Mouse (Mus musculus) lung, embryonic 14.5 days (tissue): ENCODE measurements around the gene Cd34. TPM values are rescaled to one million over a fixed set of nuclear protein-coding genes. Genes with fewer than 3 reads are reported as not detected.

Source experiments
- ATAC-seq: fragments of 200-750 bp; cut with Nextera tagmentation; 2 replicates; pipeline ENCODE4 v1.8.0; 2017; ENCODE audit warnings: mild to moderate bottlenecking, moderate TSS enrichment, moderate library complexity; ENCODE audit not compliant: insufficient read depth
- DNase-seq: peaks from one replicate; pipeline ENCODE4 v3.0.0-alpha.2; 2015
- H3K27ac ChIP-seq: fragments of 300-500 bp; sonication (generic); 2 replicates; pipeline ENCODE4 v1.5.1; 2014; ENCODE audit warnings: low read depth, mild to moderate bottlenecking, moderate library complexity
- H3K27me3 ChIP-seq: fragments of 300-500 bp; sonication (generic); 2 replicates; pipeline ENCODE4 v1.6.1; 2014; ENCODE audit warnings: low read length, control low read depth; ENCODE audit not compliant: insufficient read depth
- H3K36me3 ChIP-seq: fragments of 300-500 bp; sonication (generic); 2 replicates; pipeline ENCODE4 v1.6.1; 2014; ENCODE audit warnings: control low read depth; ENCODE audit not compliant: insufficient read depth
- H3K4me1 ChIP-seq: fragments of 300-500 bp; sonication (generic); 2 replicates; pipeline ENCODE4 v1.6.1; 2014; ENCODE audit warnings: antibody characterized with exemption, control low read depth; ENCODE audit not compliant: insufficient read depth
- H3K4me2 ChIP-seq: fragments of 300-500 bp; sonication (generic); 2 replicates; pipeline ENCODE4 v1.6.1; 2014; ENCODE audit warnings: mild to moderate bottlenecking
- H3K4me3 ChIP-seq: fragments of 300-500 bp; sonication (generic); 2 replicates; pipeline ENCODE4 v1.5.1; 2014; ENCODE audit warnings: low read depth, low read length
- H3K9ac ChIP-seq: fragments of 300-500 bp; sonication (generic); 2 replicates; pipeline ENCODE4 v1.6.1; 2014
- H3K9me3 ChIP-seq: fragments of 300-500 bp; sonication (generic); 2 replicates; pipeline ENCODE4 v1.6.1; 2016; ENCODE audit warnings: low read depth, low read length, control low read depth
- CTCF ChIP-seq: IDR thresholded peaks from 2 replicates; pipeline ENCODE4 v1.5.1; 2016; ENCODE audit warnings: antibody characterized with exemption, low read depth
- WGBS: fragments of 180-500 bp; shearing (Covaris S2); extraction: QIAGEN DNeasy Blood & Tissue Kit; methylation state at CpG from one replicate; pipeline ENCODE4 v1.1.7; 2014; 5-methylcytosine and 5-hydroxymethylcytosine counted together
- polyA plus RNA-seq: library from polyadenylated mRNA; unstranded; fragments of >200 nt; fragmentation: Nextera tagmentation; extraction: Ambion mirVana; gene quantifications from 2 replicates; pipeline ENCODE4 v1.2.1, GENCODE M21; 2014

The Cd34 gene
- 164 and 165 TPM in 2 replicates for polyA plus RNA-seq

DNA sequence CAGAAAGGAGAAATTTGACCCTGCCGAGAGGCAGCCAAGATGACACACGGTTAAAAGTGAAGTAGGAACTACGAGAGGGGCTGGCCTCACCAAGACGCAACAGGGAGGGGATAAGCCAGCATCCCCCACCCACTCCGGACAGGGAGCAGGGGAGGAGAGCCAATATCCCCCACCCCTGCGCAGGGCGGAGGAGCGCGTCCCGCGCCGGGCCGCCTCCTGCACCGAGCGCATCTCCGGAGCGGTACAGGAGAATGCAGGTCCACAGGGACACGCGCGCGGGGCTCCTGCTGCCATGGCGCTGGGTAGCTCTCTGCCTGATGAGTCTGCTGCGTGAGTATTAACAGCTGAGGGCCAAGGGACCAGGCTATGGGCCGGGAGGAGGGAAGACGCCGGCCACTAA is at the start of gene Cd34:
Gene Cd34 (plus strand): TSS at position 105 of the 400 bp plus-strand sequence.
- Histone ChIP-seq H3K4me2 (peak within 1 kb of the TSS; percentile 81), H3K9ac (peak within 1 kb of the TSS; percentile 48), H3K27ac (peak within 1 kb of the TSS; percentile 49; the same call in 1 of the 2 replicates), H3K4me1 (no peaks in the 10 kb centered on the region), H3K4me3 (peak within 1 kb of the TSS; percentile 49), H3K36me3 (no peaks in the 10 kb centered on the region), H3K27me3 (no peaks in the 10 kb centered on the region), H3K9me3 (no peaks in the 10 kb centered on the region)
- WGBS = 1% methylated on average over 26 of the region's 26 CpGs
- ATAC-seq (peak; percentile 96), DNase-seq (peak; percentile 76)
- no peak for TF ChIP-seq CTCF

DNA sequence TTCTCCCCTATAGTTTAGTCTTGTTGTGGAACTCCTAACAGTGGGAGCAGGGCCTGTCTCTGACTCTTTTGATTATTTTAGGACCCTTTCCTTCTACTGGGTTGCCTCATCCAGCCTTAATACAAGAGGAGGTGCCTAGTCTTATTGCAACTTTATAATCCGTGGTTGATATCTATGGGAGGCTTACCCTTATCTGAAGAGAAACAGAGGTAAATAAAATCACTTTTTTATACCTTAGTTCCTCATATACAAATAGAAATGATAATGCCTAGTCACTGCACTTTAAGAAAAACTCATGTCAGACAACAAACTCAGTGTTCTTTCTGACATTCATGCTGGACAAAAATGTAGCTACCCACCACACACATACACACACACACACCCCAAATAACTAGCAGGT is 44.1 kb upstream of the Cd34 start:
- TF ChIP-seq CTCF = no peak
- no peak for DNase-seq
- Histone ChIP-seq H3K4me3 (no peak overlapping the region), H3K36me3 (no peaks in the 10 kb centered on the region), H3K4me2 (no peak overlapping the region), H3K27ac (no peak overlapping the region), H3K9ac (no peak overlapping the region), H3K9me3 (no peaks in the 10 kb centered on the region), H3K27me3 (no peaks in the 10 kb centered on the region), H3K4me1 (no peaks in the 10 kb centered on the region)
- 40% methylated on average over 1 of the region's 1 CpGs for WGBS
- no peak for ATAC-seq

DNA sequence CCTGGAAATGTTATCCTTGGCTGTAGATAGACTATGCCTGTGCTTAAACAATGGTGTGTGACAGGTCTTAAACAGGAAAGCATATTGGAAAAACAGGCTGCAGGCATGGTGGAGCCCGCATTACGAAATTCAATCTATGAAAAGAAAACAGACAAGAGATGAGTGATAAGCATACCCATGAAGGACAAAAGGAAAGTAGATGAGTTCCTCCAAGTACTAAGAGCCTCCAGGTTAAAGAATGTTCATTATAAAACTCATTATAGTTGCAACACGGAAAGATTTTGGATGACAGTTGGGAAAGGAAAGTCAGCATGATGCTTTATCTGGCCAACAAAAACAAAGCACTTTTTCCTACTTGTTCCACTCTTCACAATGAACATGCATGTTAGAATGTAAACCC is 43.3 kb upstream of the Cd34 start:
- no peak overlapping the region for H3K9ac ChIP-seq
- no peaks in the 10 kb centered on the region for H3K27me3 ChIP-seq
- DNase-seq (no peak), ATAC-seq (no peak)
- H3K4me1 ChIP-seq = no peaks in the 10 kb centered on the region
- H3K9me3 ChIP-seq = no peaks in the 10 kb centered on the region
- WGBS = 75% methylated on average over 3 of the region's 3 CpGs
- H3K27ac ChIP-seq = no peak overlapping the region
- TF ChIP-seq CTCF = no peak
- H3K4me3 ChIP-seq = no peak overlapping the region
- no peaks in the 10 kb centered on the region for H3K36me3 ChIP-seq
- no peak overlapping the region for H3K4me2 ChIP-seq

DNA sequence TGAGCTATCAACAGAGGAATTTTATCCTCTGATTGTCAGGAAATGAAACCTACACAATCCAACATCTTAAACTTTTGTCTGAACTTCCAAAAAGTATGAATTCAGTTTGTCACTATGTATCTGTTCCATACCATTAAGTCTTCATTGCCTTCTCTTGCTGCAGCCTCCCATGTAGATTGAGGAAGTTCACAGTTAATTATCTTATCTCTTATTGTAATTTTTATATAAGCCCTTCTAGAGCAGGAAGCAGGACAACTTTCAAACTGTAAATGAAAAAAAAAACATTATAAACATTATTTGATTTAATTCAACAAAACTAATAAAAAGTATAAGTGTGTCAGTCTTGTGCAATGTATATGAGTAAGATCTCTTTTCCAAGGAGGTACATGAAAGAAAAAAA is 37.5 kb upstream of the Cd34 start:
- Histone ChIP-seq H3K9me3 (no peaks in the 10 kb centered on the region), H3K4me3 (no peak overlapping the region), H3K9ac (no peak overlapping the region), H3K27me3 (no peaks in the 10 kb centered on the region), H3K36me3 (no peaks in the 10 kb centered on the region), H3K4me2 (no peak overlapping the region), H3K27ac (no peak overlapping the region), H3K4me1 (no peaks in the 10 kb centered on the region)
- ATAC-seq (no peak), DNase-seq (no peak)
- no peak for TF ChIP-seq CTCF

DNA sequence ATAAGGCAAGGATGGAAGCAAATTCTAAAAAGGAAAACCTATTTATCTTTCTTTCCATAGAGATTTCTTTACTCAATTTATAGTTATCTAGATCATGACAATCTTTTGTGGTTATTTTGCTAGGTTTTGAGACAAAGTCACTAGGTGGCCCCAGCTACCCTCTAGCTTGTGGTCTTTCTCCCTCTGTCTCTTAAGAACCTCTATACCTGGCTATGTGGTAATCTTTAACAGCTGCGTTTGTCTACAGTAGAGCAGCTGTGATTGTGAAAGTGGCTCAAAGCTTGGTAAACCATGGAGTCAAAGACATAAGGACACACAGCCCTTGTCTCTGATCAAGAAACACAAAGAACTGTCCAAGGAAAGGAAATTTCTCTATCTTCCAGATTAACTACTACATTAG is 36.8 kb upstream of the Cd34 start:
- no peak for ATAC-seq
- WGBS = 65% methylated on average over 1 of the region's 1 CpGs

DNA sequence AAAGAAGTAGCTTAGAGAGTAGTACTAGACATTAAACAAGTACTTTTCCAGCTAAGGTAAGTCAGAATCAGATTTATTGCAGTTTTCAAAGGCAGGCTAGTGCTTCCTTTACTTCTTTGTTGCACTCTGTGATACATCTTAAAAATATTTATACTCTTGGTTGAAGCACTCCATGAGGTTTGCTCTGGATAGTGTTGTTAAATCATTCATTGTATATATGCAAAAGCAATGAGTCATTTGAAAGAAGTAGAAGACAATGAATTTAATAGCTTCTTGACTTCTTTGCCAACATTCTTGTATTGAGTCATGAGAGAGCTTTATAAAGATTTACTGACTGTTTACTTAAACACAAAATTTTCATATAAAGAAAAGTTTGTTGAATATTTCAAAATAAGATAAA is 29.7 kb upstream of the Cd34 start:
- ATAC-seq = no peak

More for the DNA sequence above, 36.8 kb upstream of the Cd34 start:
- no peak overlapping the region for H3K9ac ChIP-seq
- no peaks in the 10 kb centered on the region for H3K36me3 ChIP-seq
- no peak for DNase-seq
- no peaks in the 10 kb centered on the region for H3K27me3 ChIP-seq
- no peaks in the 10 kb centered on the region for H3K9me3 ChIP-seq
- no peak overlapping the region for H3K27ac ChIP-seq
- H3K4me3 ChIP-seq = no peak overlapping the region
- H3K4me1 ChIP-seq = no peaks in the 10 kb centered on the region
- H3K4me2 ChIP-seq = no peak overlapping the region
- no peak for TF ChIP-seq CTCF

DNA sequence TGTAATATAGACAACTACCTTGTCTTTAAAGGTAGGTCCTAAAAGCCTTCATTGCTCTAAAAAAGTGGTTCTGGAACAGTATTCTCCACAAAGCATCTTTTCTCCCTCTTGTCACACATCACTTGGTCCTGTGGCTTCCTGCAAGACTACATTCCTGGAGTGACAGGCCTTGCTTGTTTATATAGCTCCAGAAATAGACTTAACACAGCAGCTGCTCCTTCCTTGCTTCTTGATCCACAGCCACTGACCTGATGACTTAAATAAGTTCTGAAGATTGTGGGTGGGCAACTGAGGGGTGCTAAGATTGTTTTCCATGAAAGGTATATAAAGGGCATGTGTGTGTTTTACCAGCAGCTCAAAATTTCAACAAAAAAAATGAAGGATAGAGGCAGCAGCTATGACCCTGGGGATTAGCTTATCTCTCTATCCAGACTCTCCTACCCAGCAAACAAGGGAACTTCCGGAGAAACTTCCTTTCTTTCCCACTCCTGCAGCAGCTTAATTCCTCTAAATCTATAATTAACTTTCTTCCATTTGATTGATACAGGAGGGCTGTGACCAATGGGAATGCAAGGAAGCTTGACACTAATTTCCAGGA is 12.8 kb upstream of the Cd34 start:
- no peak overlapping the region for H3K9ac ChIP-seq
- 15% methylated on average over 1 of the region's 1 CpGs for WGBS
- peak; percentile 59 for DNase-seq
- H3K4me3 ChIP-seq = no peak overlapping the region
- no peak for TF ChIP-seq CTCF
- peak; percentile 42; the same call in 1 of the 2 replicates for ATAC-seq
- peaks cover 14% of the 10 kb centered on the region; the same call in 1 of the 2 replicates for H3K4me1 ChIP-seq
- no peaks in the 10 kb centered on the region for H3K27me3 ChIP-seq
- no peaks in the 10 kb centered on the region for H3K36me3 ChIP-seq
- H3K9me3 ChIP-seq = no peaks in the 10 kb centered on the region
- H3K4me2 ChIP-seq = no peak overlapping the region
- peak overlapping the region; percentile 54 for H3K27ac ChIP-seq

More for the DNA sequence above, 29.7 kb upstream of the Cd34 start:
- Histone ChIP-seq H3K4me2 (no peak overlapping the region), H3K36me3 (no peaks in the 10 kb centered on the region), H3K9me3 (no peaks in the 10 kb centered on the region), H3K27ac (no peak overlapping the region), H3K27me3 (no peaks in the 10 kb centered on the region), H3K4me1 (no peaks in the 10 kb centered on the region), H3K4me3 (no peak overlapping the region), H3K9ac (no peak overlapping the region)
- no peak for TF ChIP-seq CTCF
- DNase-seq = no peak
